Mouse (Mus musculus) liver, embryonic 16.5 days (tissue): Measurements from ENCODE around the gene Slc16a3. TPM values are rescaled to one million over a fixed set of nuclear protein-coding genes. Genes with fewer than 3 reads are reported as not detected.

Experiments used
- polyA plus RNA-seq: library from polyadenylated mRNA; unstranded; fragments of >200 nt; fragmentation: Nextera tagmentation; extraction: Ambion mirVana; gene quantifications from 2 replicates; pipeline ENCODE4 v1.2.1, GENCODE M21; 2015

The Slc16a3 gene
- polyA plus RNA-seq, 1 experiment from 2014 or later, result 82.1 TPM

Other genes starting within 250 kb of the Slc16a3 start
- gene Cenpx, start 234.7 kb upstream of the Slc16a3 start, polyA plus RNA-seq, result 78.1 and 87.1 TPM in 2 replicates
- gene Lrrc45, start 234.6 kb upstream of the Slc16a3 start, polyA plus RNA-seq, result 9.0 and 9.7 TPM in 2 replicates
- 0.77 and 0.80 TPM in 2 replicates for gene Rac3, start 227.0 kb upstream of the Slc16a3 start, polyA plus RNA-seq
- gene Dcxr, start 221.2 kb upstream of the Slc16a3 start, polyA plus RNA-seq, result 23.4 and 27.9 TPM in 2 replicates
- gene Cbr2, start 216.4 kb upstream of the Slc16a3 start, polyA plus RNA-seq, result 0.31 TPM in 1 of 2 replicates, not detected in the other
- gene Hmga1b, start 185.7 kb upstream of the Slc16a3 start, polyA plus RNA-seq, result 1.5 and 1.6 TPM in 2 replicates
- gene Rfng, start 164.3 kb upstream of the Slc16a3 start, polyA plus RNA-seq, result 8.6 and 11.5 TPM in 2 replicates
- gene Gps1, start 164.2 kb upstream of the Slc16a3 start, polyA plus RNA-seq, result 61.6 and 64.7 TPM in 2 replicates
- gene Dus1l, start 152.1 kb upstream of the Slc16a3 start, polyA plus RNA-seq, result 51.4 and 51.6 TPM in 2 replicates
- gene Fasn, start 123.9 kb upstream of the Slc16a3 start, polyA plus RNA-seq, result 20.3 and 24.2 TPM in 2 replicates
- gene Ccdc57, start 15.6 kb upstream of the Slc16a3 start, polyA plus RNA-seq, result 1.6 and 1.7 TPM in 2 replicates
- 33.4 and 36.8 TPM in 2 replicates for gene Csnk1d, start 42.9 kb downstream of the Slc16a3 start, polyA plus RNA-seq
- gene Cd7, start 90.9 kb downstream of the Slc16a3 start, polyA plus RNA-seq, result 1.3 and 1.6 TPM in 2 replicates
- 0.05 and 0.22 TPM in 2 replicates for gene Sectm1b, start 115.1 kb downstream of the Slc16a3 start, polyA plus RNA-seq
- 0.89 and 1.8 TPM in 2 replicates for gene Sectm1a, start 132.7 kb downstream of the Slc16a3 start, polyA plus RNA-seq
- 0.05 TPM in 1 of 2 replicates, not detected in the other for gene Tex19.2, start 170.2 kb downstream of the Slc16a3 start, polyA plus RNA-seq
- not detected in 2 replicates for gene Tex19.1, start 197.7 kb downstream of the Slc16a3 start, polyA plus RNA-seq
- gene Uts2r, start 211.8 kb downstream of the Slc16a3 start, polyA plus RNA-seq, result 0.14 TPM in 1 of 2 replicates, not detected in the other